Mouse (Mus musculus) lung, postnatal 0 days (tissue): Measurements from ENCODE around the gene Ezh2. TPM values are rescaled to one million over a fixed set of nuclear protein-coding genes. Genes with fewer than 3 reads are reported as not detected.

Experiments
- ATAC-seq: fragments of 200-750 bp; cut with Nextera tagmentation; 2 replicates; pipeline ENCODE4 v1.8.0; 2017; ENCODE audit warnings: moderate library complexity
- DNase-seq: peaks from one replicate; pipeline ENCODE4 v3.0.0-alpha.2; 2016; ENCODE audit warnings: low spot score
- H3K27ac ChIP-seq: fragments of 300-500 bp; sonication (generic); 2 replicates; pipeline ENCODE4 v1.5.1; 2014; ENCODE audit warnings: antibody characterized with exemption, mild to moderate bottlenecking, low read length, mixed read lengths
- H3K27me3 ChIP-seq: fragments of 300-500 bp; sonication (generic); replicated peaks from 2 replicates; pipeline ENCODE4 v1.6.1; 2014; ENCODE audit warnings: low read length, mixed read lengths; ENCODE audit not compliant: insufficient read depth
- H3K36me3 ChIP-seq: fragments of 300-500 bp; sonication (generic); 2 replicates; pipeline ENCODE4 v1.6.1; 2014; ENCODE audit warnings: low read length, mixed read lengths; ENCODE audit not compliant: insufficient read depth
- H3K4me1 ChIP-seq: fragments of 300-500 bp; sonication (generic); 2 replicates; pipeline ENCODE4 v1.6.1; 2014; ENCODE audit warnings: antibody characterized with exemption, low read depth, low read length, mixed read lengths; ENCODE audit not compliant: insufficient read depth
- H3K4me2 ChIP-seq: fragments of 300-500 bp; sonication (generic); replicated peaks from 2 replicates; pipeline ENCODE4 v1.6.1; 2014; ENCODE audit warnings: low read depth, mild to moderate bottlenecking, low read length, moderate library complexity, mixed read lengths
- H3K4me3 ChIP-seq: fragments of 300-500 bp; sonication (generic); 2 replicates; pipeline ENCODE4 v1.5.1; 2014; ENCODE audit warnings: low read depth, low read length
- H3K9ac ChIP-seq: fragments of 300-500 bp; sonication (generic); replicated peaks from 2 replicates; pipeline ENCODE4 v1.6.1; 2014; ENCODE audit warnings: low read depth, mild to moderate bottlenecking
- H3K9me3 ChIP-seq: fragments of 300-500 bp; sonication (generic); 2 replicates; pipeline ENCODE4 v1.6.1; 2016; ENCODE audit warnings: low read length, mixed read lengths
- CTCF ChIP-seq: IDR thresholded peaks from 2 replicates; pipeline ENCODE4 v1.5.1; 2016; ENCODE audit warnings: antibody characterized with exemption, mild to moderate bottlenecking
- EP300 ChIP-seq: IDR thresholded peaks from 2 replicates; pipeline ENCODE4 v1.6.1; 2016; ENCODE audit warnings: antibody characterized with exemption, mild to moderate bottlenecking, control low read depth
- WGBS: fragments of 180-500 bp; shearing (Covaris S2); extraction: QIAGEN DNeasy Blood & Tissue Kit; methylation state at CpG from one replicate; pipeline ENCODE4 v1.1.7; 2014; 5-methylcytosine and 5-hydroxymethylcytosine counted together
- polyA plus RNA-seq: library from polyadenylated mRNA; unstranded; fragments of >200 nt; fragmentation: Nextera tagmentation; extraction: Ambion mirVana; gene quantifications from 2 replicates; pipeline ENCODE4 v1.2.1, GENCODE M21; 2015

Gene Ezh2
- polyA plus RNA-seq, 1 experiment from 2014 or later = 22.5 TPM

DNA sequence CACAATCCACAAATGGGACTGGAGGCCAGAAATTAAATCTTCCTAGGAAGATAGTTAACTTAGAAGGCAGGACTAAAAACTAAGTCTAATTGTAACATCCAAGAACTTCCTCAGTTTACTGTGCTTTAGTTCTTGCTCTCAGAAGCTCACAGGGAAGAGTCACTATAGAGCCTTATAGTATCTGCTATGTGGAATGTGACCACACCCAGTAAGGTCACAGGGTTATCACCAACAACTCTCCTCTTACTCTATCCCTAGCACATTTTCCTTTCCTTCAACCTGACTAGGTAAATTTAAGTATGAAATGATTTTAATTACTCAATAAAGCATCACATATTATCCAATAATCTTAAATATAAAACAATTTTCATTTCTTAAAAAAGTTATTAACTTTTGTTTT, 34.7 kb downstream of the Ezh2 start:
- H3K9me3 ChIP-seq = no peaks in the 10 kb centered on the region
- no peak overlapping the region for H3K27ac ChIP-seq
- no peak overlapping the region for H3K9ac ChIP-seq
- no peak overlapping the region for H3K4me2 ChIP-seq
- H3K4me3 ChIP-seq = no peak overlapping the region
- H3K36me3 ChIP-seq = 0 out of 2 replicates have a peak, but pooled peaks cover 4% of the 10 kb centered on the region
- H3K4me1 ChIP-seq = no peaks in the 10 kb centered on the region
- ATAC-seq (no peak), DNase-seq (no peak)
- H3K27me3 ChIP-seq = no peaks in the 10 kb centered on the region
- TF ChIP-seq EP300 = no peak
- TF ChIP-seq CTCF = no peak

DNA sequence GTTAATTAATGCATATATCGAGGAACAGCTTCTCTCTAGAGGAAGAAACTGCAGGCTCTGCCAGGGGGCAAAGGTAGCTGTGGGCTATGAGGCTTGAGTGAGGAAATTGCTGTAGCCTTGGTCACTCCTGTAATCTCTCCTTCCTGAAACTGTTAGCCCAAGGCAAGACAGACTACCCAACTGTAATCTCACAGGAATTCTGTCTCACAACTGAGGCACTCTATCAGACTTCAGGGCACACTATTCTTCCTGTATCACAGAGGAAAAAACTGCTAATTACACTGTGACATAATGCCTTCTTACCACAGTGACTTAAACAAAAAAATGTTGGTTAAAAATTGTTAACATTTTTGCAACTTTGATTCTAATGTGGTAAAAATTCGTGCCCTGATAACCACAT, 35.9 kb downstream of the Ezh2 start:
- no peak overlapping the region for H3K4me2 ChIP-seq
- H3K27me3 ChIP-seq = no peaks in the 10 kb centered on the region
- WGBS = 91% methylated on average over 2 of the region's 2 CpGs
- H3K4me1 ChIP-seq = no peaks in the 10 kb centered on the region
- H3K36me3 ChIP-seq = 0 out of 2 replicates have a peak, but pooled peaks cover 7% of the 10 kb centered on the region
- no peaks in the 10 kb centered on the region for H3K9me3 ChIP-seq
- H3K27ac ChIP-seq = no peak overlapping the region
- TF ChIP-seq EP300 = no peak
- no peak for TF ChIP-seq CTCF
- ATAC-seq (no peak), DNase-seq (no peak)
- H3K4me3 ChIP-seq = no peak overlapping the region
- H3K9ac ChIP-seq = no peak overlapping the region

DNA sequence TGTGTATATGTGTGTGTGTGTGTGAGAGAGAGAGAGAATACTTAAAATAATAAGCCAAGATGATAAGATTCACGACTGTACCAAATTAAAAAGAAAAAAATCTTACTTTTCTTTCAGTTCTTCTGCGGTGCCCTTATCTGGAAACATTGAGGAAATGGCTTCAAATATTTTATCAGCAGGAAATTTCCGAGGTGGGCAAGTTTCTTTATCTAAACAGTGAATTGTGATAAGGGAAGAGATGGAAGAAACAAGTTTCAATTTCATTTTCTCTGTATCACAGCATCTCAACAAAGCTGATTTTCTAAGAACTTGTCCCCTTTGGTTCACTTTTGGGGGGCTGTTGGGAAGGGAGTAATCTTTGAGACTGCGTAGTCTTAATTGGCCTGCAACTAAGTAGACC, 42.9 kb downstream of the Ezh2 start:
- no peak for ATAC-seq
- 69% methylated on average over 4 of the region's 4 CpGs for WGBS

DNA sequence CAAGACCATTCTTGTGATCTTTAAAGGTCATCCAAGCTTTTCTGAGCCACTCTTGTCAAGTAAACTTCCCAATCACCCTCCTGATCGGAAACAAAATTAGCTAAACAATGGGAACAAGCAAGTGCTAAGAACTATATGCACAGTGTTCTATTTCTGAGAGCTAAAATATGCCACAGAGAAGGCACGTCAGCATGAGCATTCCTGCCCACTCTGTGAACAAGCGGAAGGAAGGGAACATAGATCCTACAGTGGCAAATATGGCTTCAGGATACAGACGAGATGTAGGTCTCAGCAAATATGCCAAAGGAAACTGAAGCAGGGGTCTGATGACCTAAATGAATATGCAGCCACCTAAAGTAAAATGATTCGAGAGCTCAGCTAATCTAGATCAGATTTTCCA, 59.8 kb downstream of the Ezh2 start:
- no peaks in the 10 kb centered on the region for H3K9me3 ChIP-seq
- H3K4me1 ChIP-seq = no peaks in the 10 kb centered on the region
- DNase-seq = no peak
- H3K36me3 ChIP-seq = peaks cover 7% of the 10 kb centered on the region
- H3K27me3 ChIP-seq = no peaks in the 10 kb centered on the region
- 77% methylated on average over 5 of the region's 5 CpGs for WGBS
- no peak overlapping the region for H3K4me3 ChIP-seq
- H3K27ac ChIP-seq = no peak overlapping the region
- no peak for ATAC-seq
- no peak overlapping the region for H3K9ac ChIP-seq
- TF ChIP-seq EP300 (no peak), CTCF (no peak)
- H3K4me2 ChIP-seq = no peak overlapping the region

More for the DNA sequence above, 42.9 kb downstream of the Ezh2 start:
- DNase-seq = no peak
- H3K4me1 ChIP-seq = no peaks in the 10 kb centered on the region
- no peaks in the 10 kb centered on the region for H3K27me3 ChIP-seq
- H3K27ac ChIP-seq = no peak overlapping the region
- no peak overlapping the region for H3K4me2 ChIP-seq
- H3K9ac ChIP-seq = no peak overlapping the region
- H3K36me3 ChIP-seq = peaks cover 13% of the 10 kb centered on the region; the same call in 1 of the 2 replicates
- TF ChIP-seq EP300 = no peak
- TF ChIP-seq CTCF = no peak
- H3K9me3 ChIP-seq = no peaks in the 10 kb centered on the region
- no peak overlapping the region for H3K4me3 ChIP-seq

DNA sequence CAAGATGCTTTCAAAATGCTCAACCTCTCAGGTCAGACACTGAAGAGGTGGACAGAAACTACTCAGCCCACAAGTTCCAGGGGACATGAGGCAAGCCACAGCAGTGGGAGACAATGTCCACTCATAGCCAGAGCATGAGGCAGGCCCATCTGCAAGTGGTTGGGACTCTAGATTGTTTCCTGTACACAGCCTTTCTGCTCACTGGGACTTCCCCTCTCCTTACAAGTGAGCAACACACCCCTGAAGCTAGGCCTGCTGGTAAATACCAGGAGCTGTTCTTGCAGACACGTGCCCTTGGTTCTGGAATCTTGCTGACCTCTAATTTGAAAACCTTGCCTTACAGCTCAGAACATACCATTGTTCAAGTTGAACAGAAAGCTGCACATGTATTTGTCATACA, 62.6 kb downstream of the Ezh2 start:
- H3K4me3 ChIP-seq = no peak overlapping the region
- TF ChIP-seq EP300 = no peak
- TF ChIP-seq CTCF = no peak
- no peak for DNase-seq
- H3K9me3 ChIP-seq = no peaks in the 10 kb centered on the region
- H3K36me3 ChIP-seq = peaks cover 6% of the 10 kb centered on the region; the same call in 1 of the 2 replicates
- no peaks in the 10 kb centered on the region for H3K4me1 ChIP-seq
- H3K9ac ChIP-seq = no peak overlapping the region
- H3K27ac ChIP-seq = no peak overlapping the region
- no peak for ATAC-seq
- H3K4me2 ChIP-seq = no peak overlapping the region
- WGBS = 85% methylated on average over 1 of the region's 1 CpGs
- H3K27me3 ChIP-seq = no peaks in the 10 kb centered on the region

DNA sequence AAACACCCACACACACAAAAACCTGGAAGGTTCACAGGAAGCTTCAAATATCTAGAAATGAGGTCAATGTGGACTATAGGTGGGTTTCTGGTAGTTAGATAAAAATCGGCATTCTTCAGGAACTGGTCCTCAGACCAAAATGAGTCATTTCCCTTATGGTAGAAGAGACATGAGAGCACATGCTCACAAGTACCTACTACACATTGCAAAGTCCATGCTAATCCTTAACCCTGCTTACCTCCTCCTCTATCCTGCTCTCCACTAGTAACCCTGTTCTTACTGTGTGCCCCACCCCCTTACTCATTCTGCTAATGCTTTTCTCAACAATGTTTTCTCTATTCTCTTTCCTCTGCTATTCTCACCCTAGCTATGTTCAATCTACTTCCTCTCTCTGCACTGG, 67.5 kb downstream of the Ezh2 start:
- peak; percentile 72 for ATAC-seq
- Histone ChIP-seq H3K36me3 (peaks cover 39% of the 10 kb centered on the region; the same call in 1 of the 2 replicates), H3K9ac (no peak overlapping the region), H3K4me3 (no peak overlapping the region), H3K27ac (no peak overlapping the region), H3K9me3 (no peaks in the 10 kb centered on the region), H3K27me3 (no peaks in the 10 kb centered on the region), H3K4me1 (no peaks in the 10 kb centered on the region), H3K4me2 (no peak overlapping the region)
- no peak for TF ChIP-seq EP300
- DNase-seq = peak; percentile 47
- 27% methylated on average over 1 of the region's 1 CpGs for WGBS

DNA sequence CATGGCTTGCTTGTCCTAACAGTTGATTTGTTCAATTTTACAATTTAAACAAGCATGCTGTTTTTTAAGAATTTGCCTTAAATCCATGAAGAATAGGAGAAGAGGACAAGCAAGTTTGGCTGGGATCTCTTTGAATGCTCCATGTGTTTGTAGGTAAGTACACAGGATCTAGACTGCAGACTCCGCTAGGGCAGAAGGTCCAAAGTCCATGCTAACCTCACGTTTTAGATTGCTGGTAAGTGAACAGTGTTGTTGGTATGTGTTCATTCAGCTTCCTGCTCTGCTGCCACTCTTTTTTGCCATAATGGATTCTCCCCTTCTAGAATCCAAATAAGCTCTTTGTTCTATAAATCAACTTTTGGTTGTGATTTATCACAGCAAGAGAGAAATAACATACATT, 68.0 kb downstream of the Ezh2 start:
- no peak for DNase-seq
- ATAC-seq = no peak
- TF ChIP-seq CTCF = no peak
- no peak for TF ChIP-seq EP300
- no peak overlapping the region for H3K4me2 ChIP-seq
- no peak overlapping the region for H3K4me3 ChIP-seq
- no peak overlapping the region for H3K27ac ChIP-seq
- H3K4me1 ChIP-seq = no peaks in the 10 kb centered on the region
- no peak overlapping the region for H3K9ac ChIP-seq
- H3K9me3 ChIP-seq = no peaks in the 10 kb centered on the region
- WGBS = 77% methylated on average over 2 of the region's 2 CpGs
- no peaks in the 10 kb centered on the region for H3K27me3 ChIP-seq
- peaks cover 44% of the 10 kb centered on the region; the same call in 1 of the 2 replicates for H3K36me3 ChIP-seq
